Mouse (Mus musculus): Measurements from ENCODE around the gene Strada. TPM values are rescaled to one million over a fixed set of nuclear protein-coding genes. Genes with fewer than 3 reads are reported as not detected.

Gene Strada
- polyA plus RNA-seq, 1 experiment from 2014 or later = 33.5 TPM

- H3K9ac ChIP-seq (ENCODE audit: low read depth, low read length) = peak overlapping the region; percentile 59
- 9% methylated on average over 19 of the region's 19 CpGs for WGBS
- peak overlapping the region; percentile 43 for H3K4me2 ChIP-seq (replicated peaks; ENCODE audit: low read depth, low read length)
- peaks cover 11% of the 10 kb centered on the region; the same call in 1 of the 2 replicates for H3K36me3 ChIP-seq (ENCODE audit: control insufficient read depth, insufficient read depth, low read length)
- no peak; the same call in 1 of the 2 replicates for ATAC-seq (ENCODE audit: low FRiP score, low TSS enrichment)
- no peaks in the 10 kb centered on the region for H3K27me3 ChIP-seq (ENCODE audit: control insufficient read depth, insufficient read depth, low read length)
- no peaks in the 10 kb centered on the region for H3K9me3 ChIP-seq (ENCODE audit: control insufficient read depth, low read length)
- peak overlapping the region; percentile 63 for H3K27ac ChIP-seq (ENCODE audit: low read depth, low read length)
- peak overlapping the region; percentile 53 for H3K4me3 ChIP-seq (ENCODE audit: low read length)
- H3K4me1 ChIP-seq (ENCODE audit: control insufficient read depth, insufficient read depth, low read length) = no peaks in the 10 kb centered on the region
Measured at GRCm38 (mm10) chr11:106192657-106193370, 9.2 kb downstream of the Strada start.

GRCm38 (mm10) chr11:106192241-106192640 lies 9.7 kb downstream of the Strada start:
- no peak overlapping the region for H3K27ac ChIP-seq (ENCODE audit: low read depth, low read length)
- peaks cover 8% of the 10 kb centered on the region; the same call in 1 of the 2 replicates for H3K36me3 ChIP-seq (ENCODE audit: control insufficient read depth, insufficient read depth, low read length)
- no peak for ATAC-seq (ENCODE audit: low FRiP score, low TSS enrichment)
- peak overlapping the region; percentile 53; the same call in 1 of the 2 replicates for H3K4me3 ChIP-seq (ENCODE audit: low read length)
- H3K9ac ChIP-seq (ENCODE audit: low read depth, low read length) = peak overlapping the region; percentile 59; the same call in 1 of the 2 replicates
- 77% methylated on average over 5 of the region's 5 CpGs for WGBS
- no peaks in the 10 kb centered on the region for H3K4me1 ChIP-seq (ENCODE audit: control insufficient read depth, insufficient read depth, low read length)
- peak overlapping the region; percentile 43 for H3K4me2 ChIP-seq (replicated peaks; ENCODE audit: low read depth, low read length)
- no peaks in the 10 kb centered on the region for H3K27me3 ChIP-seq (ENCODE audit: control insufficient read depth, insufficient read depth, low read length)
- H3K9me3 ChIP-seq (ENCODE audit: control insufficient read depth, low read length) = no peaks in the 10 kb centered on the region

GRCm38 (mm10) chr11:106191716-106192115 lies 10.3 kb downstream of the Strada start:
- Histone ChIP-seq H3K4me1 (ENCODE audit: control insufficient read depth, insufficient read depth, low read length) (no peaks in the 10 kb centered on the region), H3K27me3 (ENCODE audit: control insufficient read depth, insufficient read depth, low read length) (no peaks in the 10 kb centered on the region), H3K9ac (ENCODE audit: low read depth, low read length) (no peak overlapping the region), H3K4me2 (replicated peaks; ENCODE audit: low read depth, low read length) (no peak overlapping the region), H3K27ac (ENCODE audit: low read depth, low read length) (no peak overlapping the region), H3K4me3 (ENCODE audit: low read length) (no peak overlapping the region), H3K9me3 (ENCODE audit: control insufficient read depth, low read length) (no peaks in the 10 kb centered on the region), H3K36me3 (ENCODE audit: control insufficient read depth, insufficient read depth, low read length) (peaks cover 4% of the 10 kb centered on the region; the same call in 1 of the 2 replicates)
- ATAC-seq (ENCODE audit: low FRiP score, low TSS enrichment) = no peak
- WGBS = 97% methylated on average over 3 of the region's 3 CpGs

- no peaks in the 10 kb centered on the region for H3K4me1 ChIP-seq (ENCODE audit: control insufficient read depth, insufficient read depth, low read length)
- H3K4me3 ChIP-seq (ENCODE audit: low read length) = no peak overlapping the region
- H3K27ac ChIP-seq (ENCODE audit: low read depth, low read length) = no peak overlapping the region
- ATAC-seq (ENCODE audit: low FRiP score, low TSS enrichment) = no peak
- 93% methylated on average over 4 of the region's 4 CpGs for WGBS
- H3K4me2 ChIP-seq (replicated peaks; ENCODE audit: low read depth, low read length) = no peak overlapping the region
- H3K27me3 ChIP-seq (ENCODE audit: control insufficient read depth, insufficient read depth, low read length) = no peaks in the 10 kb centered on the region
- peaks cover 20% of the 10 kb centered on the region; the same call in 1 of the 2 replicates for H3K36me3 ChIP-seq (ENCODE audit: control insufficient read depth, insufficient read depth, low read length)
- no peak overlapping the region for H3K9ac ChIP-seq (ENCODE audit: low read depth, low read length)
- no peaks in the 10 kb centered on the region for H3K9me3 ChIP-seq (ENCODE audit: control insufficient read depth, low read length)
Measured at GRCm38 (mm10) chr11:106187326-106187725, 14.6 kb downstream of the Strada start.

GRCm38 (mm10) chr11:106180449-106180801 lies 21.5 kb downstream of the Strada start:
- no peak overlapping the region for H3K9ac ChIP-seq (ENCODE audit: low read depth, low read length)
- 78% methylated on average over 2 of the region's 2 CpGs for WGBS
- no peak for ATAC-seq (ENCODE audit: low FRiP score, low TSS enrichment)
- H3K27ac ChIP-seq (ENCODE audit: low read depth, low read length) = no peak overlapping the region
- no peaks in the 10 kb centered on the region for H3K4me1 ChIP-seq (ENCODE audit: control insufficient read depth, insufficient read depth, low read length)
- H3K9me3 ChIP-seq (ENCODE audit: control insufficient read depth, low read length) = no peaks in the 10 kb centered on the region
- H3K4me2 ChIP-seq (replicated peaks; ENCODE audit: low read depth, low read length) = no peak overlapping the region
- H3K36me3 ChIP-seq (ENCODE audit: control insufficient read depth, insufficient read depth, low read length) = peaks cover 26% of the 10 kb centered on the region
- H3K27me3 ChIP-seq (ENCODE audit: control insufficient read depth, insufficient read depth, low read length) = no peaks in the 10 kb centered on the region
- H3K4me3 ChIP-seq (ENCODE audit: low read length) = no peak overlapping the region

GRCm38 (mm10) chr11:106179711-106180448 lies 22.1 kb downstream of the Strada start:
- H3K27ac ChIP-seq (ENCODE audit: low read depth, low read length) = no peak overlapping the region
- H3K9me3 ChIP-seq (ENCODE audit: control insufficient read depth, low read length) = no peaks in the 10 kb centered on the region
- no peak overlapping the region for H3K4me2 ChIP-seq (replicated peaks; ENCODE audit: low read depth, low read length)
- WGBS = 81% methylated on average over 7 of the region's 7 CpGs
- no peak overlapping the region for H3K4me3 ChIP-seq (ENCODE audit: low read length)
- peaks cover 26% of the 10 kb centered on the region for H3K36me3 ChIP-seq (ENCODE audit: control insufficient read depth, insufficient read depth, low read length)
- no peak for ATAC-seq (ENCODE audit: low FRiP score, low TSS enrichment)
- H3K9ac ChIP-seq (ENCODE audit: low read depth, low read length) = no peak overlapping the region
- no peaks in the 10 kb centered on the region for H3K27me3 ChIP-seq (ENCODE audit: control insufficient read depth, insufficient read depth, low read length)
- no peaks in the 10 kb centered on the region for H3K4me1 ChIP-seq (ENCODE audit: control insufficient read depth, insufficient read depth, low read length)

- Histone ChIP-seq H3K9me3 (ENCODE audit: control insufficient read depth, low read length) (no peaks in the 10 kb centered on the region), H3K27ac (ENCODE audit: low read depth, low read length) (no peak overlapping the region), H3K4me1 (ENCODE audit: control insufficient read depth, insufficient read depth, low read length) (no peaks in the 10 kb centered on the region), H3K9ac (ENCODE audit: low read depth, low read length) (no peak overlapping the region), H3K36me3 (ENCODE audit: control insufficient read depth, insufficient read depth, low read length) (peaks cover 13% of the 10 kb centered on the region), H3K4me3 (ENCODE audit: low read length) (no peak overlapping the region), H3K4me2 (replicated peaks; ENCODE audit: low read depth, low read length) (no peak overlapping the region), H3K27me3 (ENCODE audit: control insufficient read depth, insufficient read depth, low read length) (no peaks in the 10 kb centered on the region)
- WGBS = 70% methylated on average over 5 of the region's 5 CpGs
- ATAC-seq (ENCODE audit: low FRiP score, low TSS enrichment) = no peak
Measured at GRCm38 (mm10) chr11:106178036-106178782, 23.8 kb downstream of the Strada start.

GRCm38 (mm10) chr11:106176372-106176771 lies 25.6 kb downstream of the Strada start:
- WGBS = 78% methylated on average over 5 of the region's 5 CpGs
- Histone ChIP-seq H3K27ac (ENCODE audit: low read depth, low read length) (no peak overlapping the region), H3K36me3 (ENCODE audit: control insufficient read depth, insufficient read depth, low read length) (0 out of 2 replicates have a peak, but pooled peaks cover 4% of the 10 kb centered on the region), H3K9ac (ENCODE audit: low read depth, low read length) (no peak overlapping the region), H3K4me1 (ENCODE audit: control insufficient read depth, insufficient read depth, low read length) (no peaks in the 10 kb centered on the region), H3K4me2 (replicated peaks; ENCODE audit: low read depth, low read length) (no peak overlapping the region), H3K4me3 (ENCODE audit: low read length) (no peak overlapping the region), H3K9me3 (ENCODE audit: control insufficient read depth, low read length) (no peaks in the 10 kb centered on the region), H3K27me3 (ENCODE audit: control insufficient read depth, insufficient read depth, low read length) (no peaks in the 10 kb centered on the region)
- no peak for ATAC-seq (ENCODE audit: low FRiP score, low TSS enrichment)

Data from kidney, embryonic 14.5 days (tissue).